Mouse (Mus musculus) layer of hippocampus, adult 9-10 months (tissue): Measurements from ENCODE around the gene Pltp.

Experiments used
- DNase-seq: peaks from one replicate; pipeline ENCODE4 v3.0.0; 2022; ENCODE audit warnings: low spot score

Pltp gene

GRCm38 (mm10) chr2:164845782-164846181 is 11.7 kb downstream of the Pltp start:
- DNase-seq, result no peak

DNA sequence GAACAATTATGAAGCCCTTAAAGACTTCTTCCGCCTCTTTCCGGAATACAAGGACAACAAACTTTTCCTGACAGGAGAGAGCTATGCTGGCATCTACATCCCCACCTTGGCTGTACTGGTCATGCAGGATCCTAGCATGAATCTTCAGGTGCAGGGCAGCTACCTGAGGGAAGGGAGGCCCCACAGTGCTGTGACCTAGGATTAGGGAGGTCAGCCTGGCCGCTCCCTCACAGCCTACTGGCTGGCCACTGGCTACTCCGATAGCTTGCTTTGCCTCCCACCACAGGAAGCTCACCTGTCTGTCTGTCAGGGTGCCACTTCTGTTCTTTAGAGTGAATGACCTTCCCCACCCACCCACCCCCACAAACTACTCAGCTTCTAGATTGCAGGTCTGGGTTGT is 22.3 kb downstream of the Pltp start:
- DNase-seq, result no peak

GRCm38 (mm10) chr2:164834531-164834930 is 23.0 kb downstream of the Pltp start:
- no peak for DNase-seq

- DNase-seq, result peak; percentile 97
Observed at GRCm38 (mm10) chr2:164833314-164833959, 24.1 kb downstream of the Pltp start, which contains the start of gene Neurl2. Gene Neurl2 (minus strand): TSS chr2:164833456.

GRCm38 (mm10) chr2:164832748-164833301 is 24.7 kb downstream of the Pltp start, which contains the start of gene Ctsa:
Gene Ctsa (plus strand): TSS chr2:164832873.
- peak; percentile 68 for DNase-seq

DNA sequence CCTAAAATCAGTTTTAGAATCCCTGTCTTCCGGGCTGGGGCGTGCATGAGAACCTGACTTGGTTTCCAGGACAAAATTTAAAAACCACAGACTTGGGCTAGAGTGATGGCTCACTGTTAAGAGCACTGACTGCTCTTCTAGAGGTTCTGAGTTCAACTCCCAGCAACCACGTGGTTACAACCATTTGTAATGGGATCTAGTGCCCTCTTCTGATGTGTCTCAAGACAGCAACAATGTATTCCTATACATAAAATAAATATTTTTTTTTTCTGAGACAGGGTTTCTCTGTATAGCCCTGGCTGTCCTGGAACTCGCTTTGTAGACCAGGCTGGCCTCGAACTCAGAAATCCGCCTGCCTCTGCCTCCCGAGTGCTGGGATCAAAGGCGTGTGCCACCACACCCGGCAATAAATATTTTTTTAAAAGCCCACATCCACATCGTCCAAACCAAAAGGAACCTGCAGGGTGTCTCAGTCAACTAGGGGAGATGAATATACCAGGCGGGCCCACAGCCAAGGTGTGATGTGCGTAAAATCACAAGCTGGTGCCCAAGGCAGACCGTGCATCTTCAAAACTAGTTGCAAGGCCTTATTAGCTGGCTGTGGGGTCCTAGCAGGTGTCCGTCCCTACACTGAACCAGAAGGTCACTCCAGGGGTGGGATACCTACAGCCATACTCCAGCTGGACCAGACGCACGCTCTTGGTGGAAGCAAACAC is 25.3 kb downstream of the Pltp start:
- no peak for DNase-seq

DNA sequence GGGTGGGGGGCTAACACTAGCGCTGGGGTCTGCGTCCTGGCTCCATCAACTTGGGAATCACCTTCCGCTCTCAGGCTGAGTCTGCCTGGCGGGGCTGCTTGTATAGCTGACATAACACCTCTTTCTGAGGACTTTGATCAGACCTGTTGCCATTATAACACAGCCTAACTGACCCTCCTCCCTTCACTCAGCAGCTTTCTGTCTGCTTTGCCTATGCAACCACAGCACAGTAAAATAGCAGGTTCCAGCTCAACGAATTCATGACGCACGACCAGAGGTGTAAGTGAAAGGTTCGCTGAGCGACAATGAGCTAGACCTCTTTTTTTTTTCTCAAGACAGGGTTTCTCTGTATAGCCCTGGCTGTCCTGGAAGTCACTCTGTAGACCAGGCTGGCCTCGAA is 26.5 kb downstream of the Pltp start:
- DNase-seq, result no peak

DNA sequence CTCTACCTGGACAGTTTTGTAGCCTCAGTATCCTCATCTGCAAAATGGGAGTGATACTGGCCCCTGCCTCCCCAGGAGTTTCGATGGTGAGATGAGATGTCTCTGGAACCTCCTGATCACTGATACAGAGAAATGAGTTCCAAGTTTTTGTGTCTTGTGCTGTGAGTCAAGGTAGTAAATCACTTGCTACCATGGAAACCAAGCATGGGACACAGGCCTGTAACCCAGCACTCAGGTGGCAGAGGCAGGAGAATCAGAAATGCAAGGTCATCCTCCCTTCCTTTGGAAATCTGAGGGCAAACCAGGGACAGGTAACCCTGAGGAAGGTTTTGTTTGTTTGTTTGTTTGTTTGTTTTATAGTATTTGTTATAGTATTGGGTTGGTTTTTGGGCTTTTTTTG is 28.4 kb downstream of the Pltp start:
- no peak for DNase-seq

DNA sequence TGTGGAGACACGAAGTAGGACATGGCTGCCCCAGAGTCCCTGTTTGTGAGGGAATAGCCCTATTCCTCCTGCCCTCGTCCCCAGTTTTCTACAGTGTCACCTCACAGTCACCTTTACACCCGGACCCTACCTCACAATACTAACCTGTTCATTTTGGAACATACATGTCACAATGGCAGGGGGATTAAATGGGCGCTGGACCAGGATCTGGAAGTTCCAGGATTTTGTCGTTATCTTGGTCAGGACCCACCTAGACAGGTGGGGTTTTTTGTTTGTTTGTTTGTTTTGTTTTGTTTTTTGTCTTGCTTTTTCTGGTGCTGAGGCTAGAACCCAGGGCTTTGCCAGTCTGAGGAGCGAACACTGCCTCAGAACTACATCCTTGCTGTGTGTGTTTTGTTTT is 29.1 kb downstream of the Pltp start, which contains the start of gene Spata25:
Gene Spata25, minus strand, starts transcription at position 101 of the 400 bp plus-strand sequence.
- DNase-seq, result no peak

DNA sequence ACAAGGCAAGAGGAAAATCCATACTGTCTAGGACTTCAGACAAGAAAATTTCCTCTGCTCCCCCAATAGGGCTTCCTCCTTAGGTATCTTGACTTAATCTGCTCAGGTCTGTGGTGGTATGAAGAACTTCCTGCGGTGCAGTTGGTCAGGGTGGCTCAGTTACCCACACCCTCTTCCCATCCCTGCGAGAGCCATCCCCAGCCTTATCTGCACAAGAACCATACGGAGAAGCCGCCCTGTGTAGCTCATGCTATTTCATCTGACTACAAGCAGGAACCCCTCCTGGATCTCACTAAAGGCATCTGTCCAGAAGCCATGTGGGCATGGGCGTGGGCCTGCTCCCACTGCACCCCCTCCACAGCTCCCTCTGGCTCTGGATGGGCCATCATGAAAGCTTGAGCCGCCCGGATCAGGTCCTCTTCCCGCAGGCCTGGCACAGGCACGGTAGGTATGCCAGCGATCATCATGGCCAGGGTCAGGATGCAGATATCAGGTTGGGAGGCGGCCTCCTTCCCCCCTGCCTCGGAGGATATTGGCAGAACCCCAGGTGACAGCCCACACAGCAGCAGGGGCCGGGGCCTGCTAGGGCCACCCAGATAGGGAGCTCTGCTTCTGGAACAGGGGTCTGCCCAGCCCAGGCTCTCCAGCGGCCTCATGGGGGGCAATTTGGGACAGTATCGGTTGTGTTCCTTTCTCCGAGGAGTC is 30.2 kb downstream of the Pltp start:
- DNase-seq, result no peak

GRCm38 (mm10) chr2:164825521-164825920 is 32.0 kb downstream of the Pltp start:
- DNase-seq, result no peak

DNA sequence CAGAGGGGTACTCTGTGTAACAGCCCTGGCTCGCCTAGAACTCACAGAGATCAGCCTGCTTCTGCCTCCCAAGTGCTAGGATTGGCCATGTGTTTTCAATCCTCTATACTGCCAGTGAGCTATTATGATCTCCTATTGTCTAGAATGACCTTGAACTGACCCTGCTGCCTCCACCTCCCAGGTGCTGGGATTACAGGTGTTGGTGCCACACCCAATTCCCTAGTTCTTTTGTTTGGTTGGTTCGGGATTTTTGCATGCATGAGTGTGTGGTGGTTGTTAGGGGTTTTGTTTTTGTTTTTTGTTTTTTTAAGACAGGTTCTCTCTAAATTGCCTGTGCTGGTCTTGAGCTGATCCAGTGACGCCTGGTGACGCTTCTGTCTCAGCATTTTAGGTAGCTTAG is 33.5 kb downstream of the Pltp start:
- no peak for DNase-seq

DNA sequence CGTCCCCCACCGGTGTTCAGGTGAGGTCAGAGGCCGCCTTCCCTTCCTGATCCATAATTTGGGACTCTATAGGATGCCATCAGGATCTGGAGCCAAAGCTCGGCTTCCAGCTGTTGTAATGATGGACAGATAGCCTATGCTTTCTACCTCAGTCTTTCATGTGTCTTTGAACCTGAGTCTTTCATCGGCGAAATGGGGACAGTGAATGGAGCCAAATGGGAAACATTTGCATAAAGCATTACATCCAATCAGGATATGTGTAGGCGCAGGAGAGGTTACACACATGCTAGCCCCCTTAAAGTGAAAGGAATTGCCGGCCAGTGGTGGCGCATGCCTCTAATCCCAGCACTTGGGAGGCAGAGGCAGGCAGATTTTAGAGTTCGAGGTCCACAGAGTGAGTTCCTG is 34.3 kb downstream of the Pltp start:
- no peak for DNase-seq

GRCm38 (mm10) chr2:164822636-164823165 is 34.8 kb downstream of the Pltp start, which contains the start of gene Zswim1:
Gene Zswim1 (plus strand): TSS chr2:164822686.
- peak; percentile 100 for DNase-seq

GRCm38 (mm10) chr2:164821060-164821459 is 36.5 kb downstream of the Pltp start:
- no peak for DNase-seq

DNA sequence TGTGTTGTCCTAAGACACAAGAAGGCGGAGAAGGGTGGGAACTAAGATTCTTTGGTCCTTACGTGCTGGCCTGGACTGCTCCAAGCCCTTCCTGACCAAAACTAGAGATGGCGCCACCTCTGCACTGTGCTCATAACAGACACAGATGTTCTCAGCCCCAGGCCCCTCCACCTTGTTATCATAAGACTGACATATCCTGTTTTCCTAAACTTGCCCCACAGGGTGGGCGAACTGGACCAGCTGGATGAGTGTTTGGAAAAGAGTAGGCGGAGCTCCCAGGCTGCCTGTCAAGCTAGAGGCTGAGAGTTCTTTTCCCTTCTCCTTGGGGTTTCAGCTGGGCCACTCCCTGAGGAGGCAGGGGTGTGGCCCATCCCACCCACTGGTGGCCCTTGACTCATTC is 39.8 kb downstream of the Pltp start:
- DNase-seq, result no peak

- DNase-seq, result no peak
Observed at GRCm38 (mm10) chr2:164817206-164817605, 40.3 kb downstream of the Pltp start.

DNA sequence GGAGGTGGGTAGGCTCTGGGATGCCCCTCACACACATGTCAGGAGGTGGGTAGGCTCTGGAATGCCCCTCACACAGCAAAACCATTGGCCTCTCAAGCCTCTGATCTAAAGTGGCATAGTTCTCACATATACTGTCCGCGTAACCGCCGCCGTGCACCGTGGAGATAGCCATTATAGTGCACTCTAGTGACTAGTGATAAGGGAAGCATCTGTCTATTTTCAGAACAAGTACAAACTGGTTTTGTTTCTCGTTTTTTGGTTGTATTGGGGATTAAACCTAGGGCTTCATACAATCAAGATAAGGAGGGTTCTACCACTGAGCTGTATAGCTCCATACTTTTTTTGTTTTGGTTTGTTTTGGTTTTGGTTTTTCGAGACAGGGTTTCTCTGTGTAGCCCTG is 41.7 kb downstream of the Pltp start:
- DNase-seq, result no peak

DNA sequence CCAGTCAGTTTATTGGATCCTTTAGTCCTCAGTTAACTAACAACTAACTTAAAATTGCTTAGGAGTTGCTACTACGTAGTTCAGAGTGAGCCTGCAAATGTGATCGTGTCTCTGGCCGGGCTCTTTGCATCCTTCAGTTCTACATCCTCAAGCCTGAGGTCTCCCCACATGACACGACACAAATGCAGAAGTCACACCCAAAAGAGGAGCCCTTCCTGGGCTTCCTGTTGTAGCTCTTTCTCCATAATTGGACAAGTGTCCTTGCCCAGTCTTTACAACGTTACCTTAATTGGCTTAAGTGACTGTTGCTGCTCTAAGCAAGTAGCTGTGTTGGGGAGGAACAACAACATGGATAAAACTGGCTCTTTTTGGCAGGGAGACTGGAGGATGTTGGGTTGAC is 42.2 kb downstream of the Pltp start:
- no peak for DNase-seq

DNA sequence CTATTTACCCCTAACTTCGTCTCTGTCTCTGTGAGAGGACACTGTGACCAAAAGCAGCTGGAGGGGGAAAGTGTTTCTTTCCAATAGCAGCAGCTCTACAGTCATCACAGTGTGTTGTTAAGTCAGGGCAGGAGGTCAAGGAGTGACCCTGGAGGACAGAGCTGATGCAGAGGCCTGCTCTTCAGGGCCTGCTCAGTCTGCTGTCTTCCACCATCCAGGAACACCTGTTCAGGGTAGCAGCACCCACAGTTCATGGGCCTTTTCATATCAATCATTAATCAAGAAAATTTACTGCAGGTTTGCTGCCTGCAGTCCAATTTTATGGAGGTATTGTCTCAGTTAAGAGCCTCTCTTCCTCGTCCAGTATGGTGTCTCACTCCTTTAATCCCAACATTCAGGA is 44.0 kb downstream of the Pltp start:
- DNase-seq, result no peak

- DNase-seq, result no peak
Observed at GRCm38 (mm10) chr2:164806614-164807013, 50.9 kb downstream of the Pltp start.

DNA sequence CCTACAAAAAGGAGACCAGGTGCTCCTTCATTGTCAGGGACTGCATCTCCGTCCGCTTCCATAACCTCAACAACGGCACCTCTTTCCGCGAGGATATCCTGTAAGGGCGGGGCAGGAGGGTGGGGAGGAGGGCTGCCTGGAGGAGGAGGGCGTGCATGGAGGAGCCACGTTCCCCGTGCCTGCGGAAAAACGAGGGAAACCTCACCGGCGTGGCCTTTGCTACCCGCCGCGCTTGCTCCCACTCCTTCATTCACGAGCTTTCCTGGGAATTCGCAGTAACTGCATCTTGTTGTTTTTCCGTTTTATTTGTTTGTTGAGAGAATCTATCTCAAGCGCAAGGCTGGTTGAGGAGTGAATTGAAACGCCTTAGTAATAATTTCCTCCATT is 52.2 kb downstream of the Pltp start:
- no peak for DNase-seq
